Mouse (Mus musculus) brown adipose tissue, adult 24 weeks (tissue): ENCODE data around the gene Dlg1. TPM values are rescaled to one million over a fixed set of nuclear protein-coding genes. Genes with fewer than 3 reads are reported as not detected.

Experiments used
- H3K27ac ChIP-seq: fragments of 200-500 bp; replicated peaks from 2 replicates; pipeline ENCODE4 v1.5.1; 2012; ENCODE audit warnings: low read depth, mild to moderate bottlenecking, low read length
- H3K4me1 ChIP-seq: fragments of 200-500 bp; 2 replicates; pipeline ENCODE4 v1.6.1; 2012; ENCODE audit warnings: low read length, mixed read lengths; ENCODE audit not compliant: control insufficient read depth, insufficient read depth, insufficient read length
- H3K4me3 ChIP-seq: fragments of 200-500 bp; 2 replicates; pipeline ENCODE4 v1.5.1; 2012; ENCODE audit warnings: low read depth, mild to moderate bottlenecking, low read length, moderate library complexity; ENCODE audit not compliant: insufficient read depth
- polyA plus RNA-seq: library from polyadenylated mRNA; stranded (reverse); fragments of >200 nt; gene quantifications from 2 replicates; pipeline ENCODE4 v1.2.4, GENCODE M21; 2012; ENCODE audit not compliant: missing spikeins, insufficient read depth, insufficient read length

Gene Dlg1
- polyA plus RNA-seq, 1 experiment = 34.6 TPM

DNA sequence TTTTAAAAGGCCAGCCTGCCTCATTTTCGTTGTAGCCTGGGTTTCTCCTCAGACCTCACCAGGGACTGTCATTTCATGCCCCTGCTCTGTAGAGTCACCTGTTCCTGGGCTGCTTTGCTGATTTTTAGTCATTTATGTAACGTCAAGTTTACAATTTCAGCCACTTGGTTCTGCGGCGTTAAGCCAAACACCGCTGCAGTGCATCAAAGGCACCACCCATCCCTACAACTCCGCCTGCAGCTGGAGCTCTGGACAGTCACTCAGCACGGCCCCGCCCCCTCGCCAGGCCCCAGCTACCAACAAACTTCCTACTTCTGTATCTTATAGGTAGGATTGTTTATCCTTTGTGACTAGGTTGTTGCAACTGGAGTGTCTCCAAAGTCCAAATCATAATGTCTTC lies 243.7 kb downstream of the Dlg1 start:
- no peaks in the 10 kb centered on the region for H3K4me1 ChIP-seq
- H3K4me3 ChIP-seq = peak overlapping the region; percentile 33; the same call in 1 of the 2 replicates
- H3K27ac ChIP-seq = no peak overlapping the region

DNA sequence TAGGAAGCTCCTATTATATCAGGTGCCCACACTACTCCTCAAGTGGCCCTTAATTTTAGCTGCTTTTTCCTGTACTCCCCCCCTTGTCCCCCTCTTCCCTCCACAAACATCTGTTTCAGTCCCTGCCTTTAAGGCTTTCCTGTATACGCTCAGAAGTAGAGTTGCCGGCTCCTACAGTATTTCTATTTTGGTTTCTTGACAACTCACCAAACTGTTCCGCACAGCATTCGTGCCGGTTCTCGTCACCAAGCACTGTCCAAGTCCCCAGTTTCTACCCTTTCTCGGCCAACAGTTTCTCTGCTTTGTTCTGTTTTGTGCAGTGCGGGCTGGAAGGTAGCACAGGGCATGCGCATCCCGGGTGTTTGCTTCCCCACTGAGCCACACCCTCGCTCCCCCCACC lies 245.7 kb downstream of the Dlg1 start:
- H3K27ac ChIP-seq = no peak overlapping the region
- H3K4me3 ChIP-seq = no peak overlapping the region
- H3K4me1 ChIP-seq = no peaks in the 10 kb centered on the region

DNA sequence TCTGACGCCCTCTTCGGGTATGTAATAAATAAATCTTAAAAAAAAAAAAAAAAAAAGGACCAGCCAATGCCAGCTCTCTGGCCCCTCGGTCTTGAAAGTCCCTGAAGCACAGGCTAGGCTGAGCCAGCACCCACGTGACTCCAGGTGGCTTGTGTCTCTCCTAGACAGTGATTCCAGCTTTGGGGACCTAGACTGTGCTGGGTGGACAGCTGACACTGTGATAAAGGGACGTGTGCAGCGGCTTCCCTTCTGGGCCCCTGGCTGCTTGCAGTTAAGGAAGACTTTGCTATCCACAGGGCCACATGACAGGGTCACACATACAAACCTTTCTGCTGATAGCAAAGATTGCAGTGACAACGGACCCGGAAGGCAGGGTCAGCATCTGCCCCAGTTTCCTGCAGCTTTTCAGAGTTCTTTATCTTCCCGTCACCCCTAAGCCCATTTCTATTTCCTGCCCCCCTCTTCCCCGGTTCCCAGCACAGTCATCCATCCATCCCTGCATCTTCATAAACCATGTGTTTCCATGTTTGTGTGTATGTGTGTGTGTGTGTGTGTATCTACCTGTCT lies 247.1 kb downstream of the Dlg1 start:
- H3K4me3 ChIP-seq = no peak overlapping the region
- H3K4me1 ChIP-seq = no peaks in the 10 kb centered on the region
- no peak overlapping the region for H3K27ac ChIP-seq

DNA sequence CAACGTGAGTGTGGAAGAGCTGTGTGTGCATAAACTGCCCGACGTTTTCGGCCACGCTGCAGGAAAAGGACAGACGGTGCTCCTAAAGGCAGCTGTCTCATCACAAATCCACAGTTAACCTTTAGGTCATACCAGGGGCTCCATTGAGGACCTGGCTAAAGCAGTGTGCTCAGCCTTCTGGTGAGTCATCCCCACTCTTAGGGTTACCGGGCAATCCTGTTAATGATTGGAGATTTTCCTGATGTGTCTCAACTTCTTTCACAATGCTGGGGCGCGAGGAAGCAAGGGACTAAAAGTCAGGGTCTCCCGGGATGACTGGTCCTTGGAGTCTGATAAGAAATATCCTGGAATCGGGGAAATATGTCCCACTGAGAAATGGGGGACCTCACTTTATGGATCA lies 254.5 kb downstream of the Dlg1 start:
- H3K4me3 ChIP-seq = no peak overlapping the region
- no peaks in the 10 kb centered on the region for H3K4me1 ChIP-seq
- H3K27ac ChIP-seq = no peak overlapping the region

DNA sequence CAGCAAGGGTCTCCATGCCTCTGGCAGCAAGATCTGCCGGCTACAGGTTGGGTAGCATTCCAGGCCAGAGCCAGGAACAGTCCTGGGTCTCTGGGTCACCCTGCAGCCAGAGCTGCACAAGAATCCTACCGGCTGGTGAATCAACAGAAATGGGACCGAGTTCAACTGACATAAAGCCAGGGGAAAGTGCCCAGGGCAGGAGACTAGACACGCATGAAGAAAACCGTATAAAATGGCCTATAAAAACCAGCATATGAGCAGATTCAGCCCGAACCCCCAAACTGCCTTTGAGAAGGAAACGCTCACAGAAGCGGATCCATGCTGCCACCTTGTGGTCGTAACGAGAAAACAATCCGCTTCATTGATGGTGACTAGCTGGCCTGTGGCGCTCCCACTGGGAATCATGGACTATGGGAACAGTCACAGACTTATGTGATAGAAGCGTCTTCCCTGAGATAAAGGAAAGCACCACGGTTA lies 255.0 kb downstream of the Dlg1 start:
- Histone ChIP-seq H3K27ac (no peak overlapping the region), H3K4me3 (no peak overlapping the region), H3K4me1 (no peaks in the 10 kb centered on the region)

DNA sequence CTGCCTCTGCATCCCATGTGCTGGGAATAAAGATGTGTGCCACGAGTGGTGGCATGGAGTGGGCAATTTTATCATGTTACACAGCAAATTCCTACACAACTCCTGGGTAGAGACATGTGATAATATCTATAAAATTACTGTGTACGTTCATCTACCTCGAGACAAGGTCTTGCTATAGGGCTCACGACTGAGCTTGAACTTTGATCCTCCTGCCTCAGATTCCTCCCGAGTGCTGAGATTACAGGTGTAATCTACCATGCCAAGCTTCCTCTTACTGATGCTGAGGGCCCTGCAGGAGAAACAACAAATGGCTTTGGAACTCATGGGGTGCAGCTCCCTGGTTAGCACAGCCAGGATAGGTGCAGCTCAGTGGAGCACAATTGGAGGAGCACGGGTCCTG lies 261.1 kb downstream of the Dlg1 start:
- Histone ChIP-seq H3K4me1 (no peaks in the 10 kb centered on the region), H3K27ac (no peak overlapping the region), H3K4me3 (no peak overlapping the region)

Other genes with a start within 250 kb of the Dlg1 start
- gene Bdh1, start 241.2 kb upstream of the Dlg1 start, polyA plus RNA-seq = not detected in 2 replicates
- gene Meltf, start 215.4 kb downstream of the Dlg1 start, polyA plus RNA-seq = not detected in 2 replicates